ENCODE assay signal across 26 mouse cellular contexts in the genomic region with DNA sequence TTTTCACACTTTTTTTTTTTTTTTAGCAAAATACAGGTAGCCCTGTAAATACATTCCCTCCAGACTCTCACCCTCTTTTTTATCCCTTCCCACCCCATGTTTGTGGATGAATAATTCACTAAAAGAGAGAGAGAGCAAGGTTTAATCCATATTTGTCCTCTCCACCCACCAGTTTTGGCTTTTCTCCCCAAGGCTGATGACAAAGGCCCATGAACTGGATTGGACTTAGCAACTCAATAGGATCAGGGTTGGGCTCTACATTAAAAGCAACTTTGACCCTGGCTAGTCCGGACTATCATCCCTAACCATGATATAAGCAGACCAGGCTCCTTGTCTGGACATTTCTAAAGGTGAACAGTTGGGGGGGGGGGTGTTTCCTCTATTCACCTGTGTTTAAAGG. TPM values are rescaled to one million over a fixed set of nuclear protein-coding genes. Genes with fewer than 3 reads are reported as not detected.
A peak's percentile ranks its signal among the peaks of the same experiment; 100 is the strongest.
DNase-seq lines count a peak whose midpoint lies in the region; ATAC-seq and TF ChIP-seq lines count a peak whose summit lies in the region.
"Had no signal": no experiment of that assay in that cellular context is flagged by ENCODE, and none has a peak within 500 bp of the region (broad histone marks: within the 10 kb centered on the region; RNA-seq: fewer than 3 reads in every experiment).

No protein-coding gene starts in this region.

- no peaks in the 10 kb centered on the region for H3K27me3 ChIP-seq in kidney, adult 2 months (replicated peaks; ENCODE audit: control insufficient read depth, insufficient read depth, low read length)
- no peaks in the 10 kb centered on the region for H3K27me3 ChIP-seq in kidney, embryonic 16.5 days (ENCODE audit: insufficient read depth, low read length)
- no peaks in the 10 kb centered on the region for H3K27me3 ChIP-seq in liver, adult 2 months (ENCODE audit: control insufficient read depth, insufficient read depth, low read length)
- no peaks in the 10 kb centered on the region for H3K27me3 ChIP-seq in liver, postnatal 0 days (ENCODE audit: insufficient read depth, low read length)
- no peaks in the 10 kb centered on the region for H3K27me3 ChIP-seq in liver, embryonic 12.5 days (replicated peaks)
- H3K27me3 ChIP-seq: embryonic facial prominence, embryonic 13.5 days; embryonic facial prominence, embryonic 15.5 days; forebrain, embryonic 12.5 days had no signal

- TF ChIP-seq EP300 in liver, postnatal 0 days (IDR thresholded peaks at IDR 0.05; ENCODE audit: low read depth) = no peak

- no peak for TF ChIP-seq CTCF in kidney, adult 2 months (conservative IDR thresholded peaks at IDR 0.05; ENCODE audit: insufficient read depth, insufficient read length, low read depth, low read length)
- no peak for TF ChIP-seq CTCF in liver, adult 2 months (IDR thresholded peaks at IDR 0.05; ENCODE audit: low read depth, low read length)
- no peak for TF ChIP-seq CTCF in liver, postnatal 0 days (IDR thresholded peaks at IDR 0.05; ENCODE audit: low read depth)

- H3K9me3 ChIP-seq in kidney, embryonic 16.5 days (ENCODE audit: low read length) = 0 out of 2 replicates have a peak, but pooled peaks cover 4% of the 10 kb centered on the region
- no peaks in the 10 kb centered on the region for H3K9me3 ChIP-seq in liver, postnatal 0 days (ENCODE audit: low read length)
- no peaks in the 10 kb centered on the region for H3K9me3 ChIP-seq in liver, embryonic 12.5 days (replicated peaks)
- H3K9me3 ChIP-seq: embryonic facial prominence, embryonic 13.5 days; embryonic facial prominence, embryonic 15.5 days; forebrain, embryonic 12.5 days had no signal

- H3K27ac ChIP-seq in kidney, adult 2 months (ENCODE audit: insufficient read depth, low read depth, low read length) = no peak overlapping the region; the same call in 1 of the 2 replicates
- no peak overlapping the region for H3K27ac ChIP-seq in kidney, embryonic 16.5 days (ENCODE audit: low read length)
- peak overlapping the region; percentile 95 for H3K27ac ChIP-seq in liver, adult 2 months (replicated peaks; ENCODE audit: insufficient read depth, low read depth, low read length)
- no peak overlapping the region for H3K27ac ChIP-seq in liver, postnatal 0 days (ENCODE audit: low read depth)
- no peak overlapping the region for H3K27ac ChIP-seq in liver, embryonic 12.5 days
- H3K27ac ChIP-seq: embryonic facial prominence, embryonic 13.5 days; embryonic facial prominence, embryonic 15.5 days; forebrain, embryonic 10.5 days; forebrain, embryonic 12.5 days had no signal

- no peak for TF ChIP-seq POLR2A in kidney, adult 2 months (IDR thresholded peaks at IDR 0.05; ENCODE audit: low read depth, low read length)
- TF ChIP-seq POLR2A in liver, adult 2 months (IDR thresholded peaks at IDR 0.05; ENCODE audit: extremely low read depth, insufficient read depth, low read length) = no peak

- no peak overlapping the region for H3K9ac ChIP-seq in kidney, embryonic 16.5 days (replicated peaks; ENCODE audit: low read length)
- no peak overlapping the region for H3K9ac ChIP-seq in liver, adult 2 months (ENCODE audit: low read depth, low read length)
- no peak overlapping the region for H3K9ac ChIP-seq in liver, postnatal 0 days (replicated peaks)
- no peak overlapping the region for H3K9ac ChIP-seq in liver, embryonic 12.5 days
- H3K9ac ChIP-seq: embryonic facial prominence, embryonic 13.5 days; embryonic facial prominence, embryonic 15.5 days; forebrain, embryonic 12.5 days had no signal

- H3K4me2 ChIP-seq in kidney, embryonic 16.5 days (replicated peaks; ENCODE audit: low read depth, low read length) = no peak overlapping the region
- no peak overlapping the region for H3K4me2 ChIP-seq in liver, postnatal 0 days (ENCODE audit: low read depth, low read length)
- H3K4me2 ChIP-seq in liver, embryonic 12.5 days = no peak overlapping the region
- H3K4me2 ChIP-seq: embryonic facial prominence, embryonic 13.5 days; embryonic facial prominence, embryonic 15.5 days; forebrain, embryonic 12.5 days had no signal

- WGBS in kidney, adult 2 months = 85% methylated on average over 1 of the region's 1 CpGs
- WGBS in kidney, embryonic 16.5 days = 89% methylated on average over 1 of the region's 1 CpGs
- 23% methylated on average over 1 of the region's 1 CpGs for WGBS in liver, adult 2 months
- 67% methylated on average over 1 of the region's 1 CpGs for WGBS in liver, postnatal 0 days (ENCODE audit: insufficient replicate concordance)
- 89% methylated on average over 1 of the region's 1 CpGs for WGBS in liver, embryonic 12.5 days (ENCODE audit: insufficient replicate concordance)

- ATAC-seq in kidney, embryonic 16.5 days (ENCODE audit: low FRiP score, low TSS enrichment) = no peak
- peak; percentile 84 for ATAC-seq in liver, postnatal 0 days
- no peak for ATAC-seq in liver, embryonic 12.5 days
- ATAC-seq: CD4-positive, CD25-positive, alpha-beta regulatory T cell, adult 4 months; forebrain, embryonic 14.5 days; forebrain, embryonic 16.5 days had no signal

- no peaks in the 10 kb centered on the region for H3K79me2 ChIP-seq in liver, adult 2 months (ENCODE audit: control insufficient read depth, insufficient read depth, low read length)

- DNase-seq in adrenal gland, adult 2 months = peak; percentile 66
- DNase-seq in adrenal gland, adult 8-10 months = no peak
- DNase-seq in kidney, adult 2 months = peak; percentile 73
- peak; percentile 94 for DNase-seq in liver, adult 2 months (ENCODE audit: extremely low read depth, low read depth, low spot score)
- DNase-seq in liver = no peak
- DNase-seq in liver, postnatal 0 days = no peak
- DNase-seq: adrenal gland, postnatal 14 days; B cell, adult 2 months; cerebellum, adult 11 months; cerebellum, adult 18-20 months; cerebellum, adult 8-10 months; cerebellum, adult 9-11 months; cerebellum, postnatal 14 days; cerebellum, postnatal 36 days; embryo, embryonic 11 days had no signal

- no peaks in the 10 kb centered on the region; the same call in 1 of the 2 replicates for H3K4me1 ChIP-seq in kidney, adult 2 months (ENCODE audit: control insufficient read depth, insufficient read depth, low read length)
- H3K4me1 ChIP-seq in kidney, embryonic 16.5 days (ENCODE audit: insufficient read depth, low read length) = no peaks in the 10 kb centered on the region
- H3K4me1 ChIP-seq in liver, adult 2 months (ENCODE audit: control insufficient read depth, insufficient read depth, low read length) = peaks cover 24% of the 10 kb centered on the region
- H3K4me1 ChIP-seq in liver, postnatal 0 days (ENCODE audit: insufficient read depth) = peaks cover 5% of the 10 kb centered on the region; the same call in 1 of the 2 replicates
- no peaks in the 10 kb centered on the region for H3K4me1 ChIP-seq in liver, embryonic 12.5 days
- H3K4me1 ChIP-seq: embryonic facial prominence, embryonic 13.5 days; embryonic facial prominence, embryonic 15.5 days; forebrain, embryonic 10.5 days; forebrain, embryonic 12.5 days had no signal

- H3K36me3 ChIP-seq in kidney, adult 2 months (ENCODE audit: control insufficient read depth, insufficient read depth, low read length) = no peaks in the 10 kb centered on the region; the same call in none of the 2 replicates
- H3K36me3 ChIP-seq in kidney, embryonic 16.5 days (ENCODE audit: insufficient read depth, low read length) = peaks cover 48% of the 10 kb centered on the region
- peaks cover 26% of the 10 kb centered on the region for H3K36me3 ChIP-seq in liver, adult 2 months (ENCODE audit: control insufficient read depth, insufficient read depth, low read length)
- H3K36me3 ChIP-seq in liver, postnatal 0 days (replicated peaks; ENCODE audit: insufficient read depth, low read length) = peaks cover 34% of the 10 kb centered on the region
- H3K36me3 ChIP-seq in liver, embryonic 12.5 days = peaks cover 74% of the 10 kb centered on the region

- no peak overlapping the region for H3K4me3 ChIP-seq in kidney, adult 2 months (ENCODE audit: insufficient read depth, low read depth, low read length)
- H3K4me3 ChIP-seq in kidney, embryonic 16.5 days (ENCODE audit: low read length) = no peak overlapping the region
- no peak overlapping the region for H3K4me3 ChIP-seq in liver, adult 2 months (ENCODE audit: insufficient read depth, low read depth, low read length)
- H3K4me3 ChIP-seq in liver, postnatal 0 days (ENCODE audit: low read depth, low read length) = no peak overlapping the region
- no peak overlapping the region for H3K4me3 ChIP-seq in liver, embryonic 12.5 days
- H3K4me3 ChIP-seq: embryonic facial prominence, embryonic 13.5 days; embryonic facial prominence, embryonic 15.5 days; erythroblast, embryonic 14.5 days; forebrain, embryonic 10.5 days; forebrain, embryonic 12.5 days had no signal

RNA-seq across cellular contexts. Expression of a gene that starts 14.5 kb away (rescaled TPM):
- total RNA-seq in adrenal gland, adult 2 months (2021) = 1 to 10 TPM; 4.9 to 6.6 TPM
- polyA plus RNA-seq in adrenal gland, adult 2 months (2012; rRNA removed) = 15.0 and 15.1 TPM in 2 replicates
- total RNA-seq in adrenal gland, adult 8-10 months (2022) = 1 to 10 TPM; 5.1 to 7.8 (median 7.7) TPM
- polyA plus RNA-seq in kidney, adult 2 months (2012; rRNA removed) = 17.0 and 19.1 TPM in 2 replicates
- polyA plus RNA-seq in kidney, embryonic 16.5 days (2015; fragmentation: Nextera tagmentation; extraction: Ambion mirVana) = 6.0 and 8.0 TPM in 2 replicates
- 10.0 and 12.4 TPM in 2 replicates for total RNA-seq in liver, adult 2 months (2014; rRNA removed)
- 30.6 and 48.3 TPM in 2 replicates for polyA plus RNA-seq in liver, adult 2 months (2012; rRNA removed)
- polyA plus RNA-seq in liver, postnatal 0 days (2015; fragmentation: Nextera tagmentation; extraction: Ambion mirVana) = 11.8 and 12.0 TPM in 2 replicates
- polyA plus RNA-seq in liver, embryonic 12.5 days (2016; fragmentation: Nextera tagmentation; extraction: Ambion mirVana) = 5.9 and 7.2 TPM in 2 replicates

RNA-seq across cellular contexts. Expression of a gene that starts 33.2 kb away (rescaled TPM):
- total RNA-seq in adrenal gland, adult 2 months (2021) = 1 to 10 TPM; 1.9 to 2.1 TPM
- polyA plus RNA-seq in adrenal gland, adult 2 months (2012; rRNA removed) = 6.6 and 8.3 TPM in 2 replicates
- total RNA-seq in adrenal gland, adult 8-10 months (2022) = 1 to 10 TPM; 1.7 to 2.5 (median 1.8) TPM
- polyA plus RNA-seq in kidney, adult 2 months (2012; rRNA removed) = 25.7 and 26.2 TPM in 2 replicates
- polyA plus RNA-seq in kidney, embryonic 16.5 days (2015; fragmentation: Nextera tagmentation; extraction: Ambion mirVana) = 34.5 and 36.3 TPM in 2 replicates
- total RNA-seq in liver, adult 2 months (2014; rRNA removed) = 1.7 and 1.8 TPM in 2 replicates
- polyA plus RNA-seq in liver, adult 2 months (2012; rRNA removed) = 5.6 and 10.2 TPM in 2 replicates
- polyA plus RNA-seq in liver, postnatal 0 days (2015; fragmentation: Nextera tagmentation; extraction: Ambion mirVana) = 2.2 and 2.3 TPM in 2 replicates
- polyA plus RNA-seq in liver, embryonic 12.5 days (2016; fragmentation: Nextera tagmentation; extraction: Ambion mirVana) = 2.8 and 3.2 TPM in 2 replicates
- total RNA-seq: common myeloid progenitor, adult 5-6 weeks had no signal

Comparison
In these comparisons a context has a peak if more than half of its experiments do, and no peak if none do; other contexts are left out.
1. DNase-seq: peak in adrenal gland, adult 2 months (single experiment), kidney, adult 2 months (single experiment) and liver, adult 2 months (single experiment); none in adrenal gland, adult 8-10 months (single experiment), liver (single experiment) and liver, postnatal 0 days (single experiment).